Mouse (Mus musculus) skeletal muscle tissue, adult 2 months (tissue): ENCODE results near the gene Gria1.

Source experiments
- DNase-seq: peaks from one replicate; pipeline ENCODE4 v3.0.0-alpha.2; 2012; ENCODE audit warnings: low read depth, low spot score

Gene Gria1

DNA sequence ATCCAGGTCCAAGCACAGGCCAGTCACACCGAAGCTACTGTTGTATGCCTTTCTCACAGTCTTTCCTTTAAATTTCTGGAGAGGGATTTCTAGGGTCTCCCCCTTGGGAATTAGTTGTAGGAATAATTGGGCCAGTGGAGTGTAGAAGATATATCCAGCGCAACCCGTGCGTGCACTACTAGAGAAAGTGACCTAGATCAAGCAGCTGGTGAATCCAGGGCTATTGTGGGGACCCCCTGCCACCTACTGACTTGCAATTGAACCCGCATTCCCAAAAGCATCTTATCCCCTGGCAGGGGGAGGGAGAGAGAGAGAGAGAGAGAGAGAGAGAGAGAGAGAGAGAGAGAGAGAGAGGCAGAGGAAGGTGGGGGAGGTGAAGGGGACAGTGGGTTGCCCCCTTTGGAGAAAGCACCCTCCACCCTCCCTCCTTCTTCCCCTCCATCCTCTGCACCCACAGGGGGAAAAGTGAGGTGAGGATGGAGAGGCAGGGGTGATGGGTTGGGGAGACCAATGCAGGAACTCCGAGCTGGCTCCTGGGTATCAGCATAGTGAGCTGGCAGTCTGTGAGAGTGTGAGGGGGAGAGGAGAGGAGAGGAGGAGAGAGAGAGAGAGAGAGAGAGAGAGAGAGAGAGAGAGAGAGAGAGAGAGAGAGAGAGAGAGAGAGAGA, at the start of gene Gria1:
Gene Gria1 (plus strand): TSS at position 364 of the 667 bp plus-strand sequence.
- DNase-seq, result no peak

DNA sequence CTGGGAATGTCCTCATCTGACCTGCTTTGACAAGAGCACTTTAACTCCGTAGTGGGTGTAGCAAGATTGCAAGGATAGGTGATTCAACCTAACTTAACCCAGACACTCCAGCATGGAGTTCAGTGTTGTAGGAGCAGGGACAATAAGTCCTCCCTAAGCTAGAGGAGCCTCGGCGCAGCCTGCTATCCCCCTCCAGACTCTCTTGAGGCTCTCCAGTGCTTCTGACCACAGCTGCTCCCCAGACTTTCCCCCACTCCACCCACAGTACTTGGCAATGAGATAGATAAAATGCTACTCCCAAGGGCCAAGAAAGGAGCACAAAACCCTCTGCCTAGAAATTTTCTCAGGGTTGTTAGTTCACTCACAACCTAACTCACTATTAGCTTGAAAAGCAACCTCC, 49.4 kb upstream of the Gria1 start:
- DNase-seq, result no peak

- no peak for DNase-seq
Measured at GRCm38 (mm10) chr11:56972814-56973213, 38.4 kb upstream of the Gria1 start.

DNA sequence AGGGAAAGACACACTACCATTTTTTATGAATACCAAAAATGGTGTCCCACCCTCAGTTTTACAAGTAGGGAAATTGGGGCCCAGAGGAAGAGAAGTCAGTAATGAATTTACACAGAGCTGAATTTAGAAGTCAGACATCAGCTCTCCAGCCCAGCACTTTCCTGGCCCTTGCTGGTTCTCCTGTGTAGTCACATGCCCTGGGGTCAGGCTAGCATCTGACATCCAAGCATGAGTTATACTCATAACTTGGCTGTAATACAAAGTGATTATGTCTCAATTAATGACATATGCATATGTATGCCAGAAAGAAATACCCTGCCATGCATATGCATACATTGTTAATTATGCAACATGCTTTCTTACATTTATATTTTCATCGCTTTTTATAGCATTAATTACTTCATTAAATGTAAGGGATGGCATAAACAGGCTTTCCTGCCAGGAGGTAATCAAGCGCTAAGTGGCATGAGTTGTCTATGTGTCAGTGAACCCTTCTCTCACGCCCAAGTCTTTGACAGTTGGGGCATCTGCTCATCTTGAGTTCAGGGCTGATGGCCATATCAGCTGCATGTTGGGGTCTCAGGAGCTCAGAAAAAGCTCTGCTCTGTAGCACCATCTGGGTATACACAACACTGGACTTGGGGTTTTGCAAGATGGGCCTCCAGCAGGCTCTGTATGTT, 26.7 kb upstream of the Gria1 start:
- DNase-seq, result no peak

- DNase-seq, result no peak
Measured at GRCm38 (mm10) chr11:56985457-56985856, 25.7 kb upstream of the Gria1 start.

- DNase-seq, result peak; percentile 27
Measured at GRCm38 (mm10) chr11:56999601-57000001, 11.6 kb upstream of the Gria1 start.

- no peak for DNase-seq
Measured at GRCm38 (mm10) chr11:57004611-57005010, 6.6 kb upstream of the Gria1 start.

- DNase-seq, result no peak
Measured at GRCm38 (mm10) chr11:57005341-57005740, 5.8 kb upstream of the Gria1 start.

GRCm38 (mm10) chr11:57007790-57008189, 3.4 kb upstream of the Gria1 start:
- no peak for DNase-seq

DNA sequence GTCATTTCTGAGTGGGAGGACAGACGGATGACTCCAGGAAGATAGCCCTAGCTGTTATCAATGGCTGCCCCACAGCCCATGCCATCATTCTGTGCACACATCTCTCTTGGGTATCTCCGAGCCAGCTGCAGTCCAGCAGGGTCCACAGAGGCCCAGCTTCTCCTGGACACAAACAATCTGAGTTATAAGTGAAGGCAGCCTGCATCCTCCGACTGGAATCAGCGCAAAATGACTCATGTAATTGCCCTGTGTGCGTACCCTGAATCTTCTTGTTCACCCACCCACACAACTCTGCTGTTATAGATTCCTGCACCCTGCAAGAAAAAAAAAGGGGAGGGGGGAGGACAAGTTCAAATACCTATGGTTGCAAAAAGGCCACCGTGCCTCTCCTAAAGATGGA, 576 bp upstream of the Gria1 start:
- DNase-seq, result no peak

DNA sequence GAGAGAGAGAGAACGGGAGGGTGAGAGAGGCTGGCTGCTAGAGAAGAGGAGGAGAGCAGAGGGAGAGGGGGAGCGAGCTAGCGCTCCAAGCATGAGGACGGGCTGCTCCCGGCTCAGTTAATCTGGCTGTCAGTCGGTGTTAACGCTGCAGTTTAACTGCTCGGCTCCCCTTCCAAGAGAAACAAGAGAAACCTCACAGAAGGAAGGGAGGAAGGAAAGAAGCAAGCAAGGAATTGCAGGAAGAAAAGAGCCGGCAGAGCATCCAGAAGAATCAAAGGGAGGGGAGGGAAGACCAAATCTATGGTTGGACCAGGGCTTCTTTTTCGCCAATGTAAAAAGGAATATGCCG, 478 bp downstream of the Gria1 start:
- no peak for DNase-seq

DNA sequence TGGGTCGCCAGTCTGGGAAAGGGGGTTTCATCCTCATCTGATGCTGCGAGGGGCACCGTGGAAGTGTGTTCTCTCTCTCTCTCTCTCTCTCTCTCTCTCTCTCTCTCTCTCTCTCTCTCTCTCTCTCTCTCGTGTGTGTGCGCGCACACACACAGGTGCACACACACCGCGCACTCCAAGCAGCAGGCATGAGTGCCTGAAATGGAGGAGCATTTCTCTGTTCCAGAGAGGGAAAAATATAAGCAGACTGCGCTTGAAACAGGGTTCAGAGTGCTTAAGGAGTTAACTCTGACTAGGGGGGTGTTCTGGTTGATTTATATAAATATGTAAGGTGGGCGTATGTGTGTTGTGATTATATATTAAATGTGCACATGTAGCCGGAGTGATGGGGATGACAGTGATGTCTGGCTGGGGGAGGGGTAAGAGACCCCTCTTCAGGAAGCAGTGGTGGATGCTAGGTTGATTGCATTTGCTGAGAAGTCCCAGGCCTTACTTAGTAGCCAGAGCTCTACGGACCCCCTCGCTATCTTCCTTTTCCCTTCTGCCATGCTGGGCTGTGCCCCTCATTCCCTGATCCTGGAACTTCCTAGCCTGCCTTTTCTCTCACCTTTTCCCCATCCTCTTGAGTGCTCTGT, 1.2 kb downstream of the Gria1 start:
- DNase-seq, result no peak

DNA sequence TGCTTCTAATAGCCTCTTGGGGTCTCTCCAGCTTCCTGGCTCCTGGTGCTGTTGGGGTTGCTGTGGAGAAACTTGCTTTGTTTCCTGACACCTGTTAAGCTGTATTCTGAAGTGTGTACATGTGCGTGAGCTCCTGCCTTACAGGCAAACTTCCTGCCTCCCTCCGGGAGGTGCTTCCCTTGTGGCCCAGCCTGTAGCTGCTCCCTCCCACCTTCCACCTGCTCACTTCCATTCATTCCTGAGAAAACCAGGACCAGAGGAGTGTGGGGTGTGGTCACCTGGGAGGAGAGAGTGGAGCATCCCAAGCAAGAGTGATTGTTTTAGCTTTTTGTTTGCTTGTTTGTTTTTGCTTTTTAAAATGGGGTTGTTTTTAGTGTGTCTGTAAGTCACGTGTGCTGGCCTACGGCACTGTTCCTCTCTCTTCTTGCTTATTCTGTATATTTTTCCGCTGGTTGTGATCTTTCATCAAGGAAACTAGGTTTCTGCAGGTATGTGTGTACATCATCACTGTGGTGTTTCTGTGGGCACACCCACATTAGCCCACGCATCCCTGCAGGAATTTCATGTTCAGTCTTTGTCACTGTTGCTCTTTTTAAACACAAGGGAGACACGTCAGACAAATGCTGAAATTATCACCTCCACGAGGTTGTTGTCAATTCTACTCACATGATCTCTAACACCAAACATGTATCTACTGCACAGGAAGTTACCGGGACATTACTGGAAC, 2.4 kb downstream of the Gria1 start:
- DNase-seq, result no peak

DNA sequence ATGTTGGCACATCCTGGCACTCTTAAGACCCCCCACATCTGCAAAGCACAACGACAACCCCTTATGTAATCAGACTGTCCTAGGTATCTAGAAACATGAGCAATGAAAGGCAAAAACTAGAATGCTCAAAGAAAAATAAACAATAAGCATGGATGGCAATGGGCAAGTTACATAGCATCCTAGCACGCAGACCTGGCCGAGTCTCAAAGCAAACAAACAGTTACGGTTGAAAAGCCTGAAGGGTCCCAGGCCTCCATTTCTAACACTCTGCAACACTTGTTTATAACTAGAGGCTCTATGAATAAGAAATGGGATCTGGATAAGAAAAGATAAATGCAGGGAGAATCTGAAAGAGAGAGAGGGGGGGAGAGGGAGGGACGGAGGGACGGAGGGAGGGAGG, 3.2 kb downstream of the Gria1 start:
- no peak for DNase-seq

DNA sequence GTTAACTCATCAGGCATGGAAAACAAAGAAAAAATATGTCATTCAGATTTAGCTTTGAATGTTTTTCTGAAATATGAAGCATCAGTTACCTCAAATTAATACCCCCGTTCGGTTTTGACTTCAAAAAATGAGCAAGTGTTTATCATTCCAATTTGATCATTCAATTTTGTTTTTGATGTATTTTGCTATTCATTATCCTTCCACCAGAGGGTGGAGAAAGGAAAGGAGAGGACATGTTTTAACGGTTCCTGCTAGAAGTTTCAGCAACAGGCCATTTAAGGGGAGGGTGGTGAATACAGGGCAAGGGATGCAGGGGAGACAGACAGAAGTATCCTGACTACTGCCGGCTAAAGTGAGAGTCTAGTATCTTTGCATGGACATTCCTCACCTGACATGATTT, 7.3 kb downstream of the Gria1 start:
- no peak for DNase-seq

DNA sequence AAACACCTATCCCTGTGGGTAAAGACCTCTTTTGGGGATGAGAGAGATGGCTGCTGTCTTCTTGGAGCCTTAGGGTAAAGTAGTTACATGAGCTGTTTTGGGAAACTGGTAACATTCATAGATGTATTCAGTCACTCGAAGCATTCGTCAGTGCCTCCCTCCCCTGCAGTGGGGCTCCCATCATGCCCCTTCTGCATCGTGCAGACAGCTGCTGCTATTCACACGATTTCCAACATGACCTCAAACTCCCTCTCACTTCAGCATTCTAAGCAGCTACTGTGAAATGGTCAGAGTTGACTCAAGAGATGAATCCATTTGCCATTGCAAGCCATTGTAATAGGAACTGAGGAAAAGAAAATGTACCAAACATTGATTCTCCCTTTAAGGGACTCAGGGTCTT, 11.2 kb downstream of the Gria1 start:
- DNase-seq, result no peak

DNA sequence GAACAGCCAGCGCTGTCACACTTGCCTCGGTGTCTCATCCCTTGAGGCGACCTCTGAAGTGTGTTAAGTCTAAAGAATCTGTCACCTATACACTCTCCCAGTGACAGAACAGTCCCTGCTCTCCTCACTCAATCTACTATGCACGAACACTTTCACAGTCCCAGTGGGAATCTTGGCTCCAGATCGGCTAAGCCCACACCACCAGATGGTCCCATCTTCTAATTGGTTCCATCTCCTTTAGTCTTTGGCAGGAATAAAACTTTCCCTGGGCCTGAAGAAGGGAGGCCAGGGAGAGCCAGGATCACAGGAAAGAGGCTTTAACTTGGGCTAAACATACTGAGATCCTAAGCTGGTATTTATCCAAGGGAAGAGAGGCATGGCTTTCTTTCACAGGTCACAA, 19.3 kb downstream of the Gria1 start:
- no peak for DNase-seq

DNA sequence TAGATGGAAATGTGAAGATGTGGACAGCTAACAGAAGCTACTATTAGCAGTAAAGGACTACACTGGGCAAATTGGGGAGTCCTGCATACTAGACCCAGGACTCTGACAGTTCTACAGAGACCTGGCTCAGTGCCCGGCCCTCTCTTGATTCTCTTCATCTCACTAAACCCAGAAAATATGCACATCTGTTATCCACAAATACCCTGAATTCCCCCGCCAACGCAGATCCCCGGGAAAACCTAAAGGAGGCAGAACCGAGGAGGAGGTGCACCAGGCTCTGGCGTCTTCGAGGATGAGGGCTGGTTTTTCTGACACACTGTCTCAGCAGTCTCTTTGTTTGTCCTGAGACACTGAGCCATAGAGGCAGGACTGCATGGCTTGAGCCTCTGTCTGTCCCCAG, 27.6 kb downstream of the Gria1 start:
- no peak for DNase-seq

GRCm38 (mm10) chr11:57039306-57039705, 28.1 kb downstream of the Gria1 start:
- DNase-seq, result no peak

- DNase-seq, result no peak
Measured at GRCm38 (mm10) chr11:57042057-57042456, 30.9 kb downstream of the Gria1 start.

DNA sequence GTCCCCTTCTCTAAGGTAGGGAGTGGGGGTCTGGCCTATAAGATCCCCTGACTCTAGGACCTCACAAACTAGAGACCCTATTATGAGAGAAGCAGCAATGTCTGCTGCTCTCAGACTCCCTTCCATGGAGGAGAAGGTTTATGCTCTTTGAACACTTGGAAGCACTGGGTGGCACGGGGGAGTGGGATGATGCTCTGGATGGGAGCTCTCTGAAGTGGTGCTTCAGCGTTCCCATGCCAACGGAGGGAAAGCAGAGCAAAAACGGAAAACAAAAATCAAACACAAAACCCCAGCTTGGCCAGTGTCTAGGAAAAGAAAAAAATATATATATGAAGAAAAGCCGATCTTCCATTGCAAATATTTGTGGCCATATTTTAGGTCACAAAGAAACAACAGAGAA, 33.0 kb downstream of the Gria1 start:
- DNase-seq, result no peak
